18 mouse cellular contexts compared by ENCODE assay signal in genomic region chr13:13463949-13464348, GRCm38 (mm10).
"Had no signal": no experiment of that assay in that cellular context is flagged by ENCODE, and none has a peak within 500 bp of the region (broad histone marks: within the 10 kb centered on the region; RNA-seq: fewer than 3 reads in every experiment).

No protein-coding gene starts in this region.

- H3K4me2 ChIP-seq: limb, embryonic 13.5 days; midbrain, embryonic 11.5 days; midbrain, embryonic 15.5 days; neural tube, embryonic 12.5 days had no signal

- DNase-seq: kidney, adult 11 months; kidney, adult 9 months; kidney, postnatal 10 days; kidney, postnatal 4 days; left cerebral cortex, postnatal 4 days; lung, adult 2 months; right cerebral cortex, postnatal 4 days; spleen, adult 18-20 months; thymus, adult 18-20 months; thymus, postnatal 25 days had no signal

- H3K27ac ChIP-seq: layer of hippocampus, adult 2 months; limb, embryonic 13.5 days; macrophage; midbrain, embryonic 15.5 days; neural tube, embryonic 12.5 days had no signal

- ATAC-seq: lung, postnatal 0 days; midbrain, embryonic 15.5 days had no signal

- H3K4me1 ChIP-seq: megakaryocyte, embryonic 14.5 days; midbrain, embryonic 15.5 days; neural tube, embryonic 12.5 days had no signal

- H3K27me3 ChIP-seq: limb, embryonic 13.5 days; midbrain, embryonic 15.5 days; neural tube, embryonic 12.5 days had no signal

- H3K9ac ChIP-seq: limb, embryonic 13.5 days; midbrain, embryonic 15.5 days; neural tube, embryonic 12.5 days had no signal

- H3K36me3 ChIP-seq: midbrain, embryonic 15.5 days; neural tube, embryonic 12.5 days had no signal

- H3K4me3 ChIP-seq: layer of hippocampus, adult 2 months; limb, embryonic 13.5 days; megakaryocyte, embryonic 14.5 days; midbrain, embryonic 15.5 days; neural tube, embryonic 12.5 days had no signal

- H3K9me3 ChIP-seq: limb, embryonic 13.5 days; megakaryocyte, embryonic 14.5 days; midbrain, embryonic 15.5 days; neural tube, embryonic 12.5 days had no signal
